ENCODE assay signal across 8 mouse cellular contexts in genomic region chr12:26470042-26470409, GRCm38 (mm10). TPM values are rescaled to one million over a fixed set of nuclear protein-coding genes. Genes with fewer than 3 reads are reported as not detected.
DNase-seq lines count a peak whose midpoint lies in the region; ATAC-seq and TF ChIP-seq lines count a peak whose summit lies in the region.

No protein-coding gene starts in this region.

- ATAC-seq in CD4-positive, CD25-positive, alpha-beta regulatory T cell, adult 4 months, result peak; percentile 27
- ATAC-seq in liver, embryonic 12.5 days, result no peak

- peaks cover 71% of the 10 kb centered on the region for H3K4me1 ChIP-seq in erythroblast, embryonic 14.5 days (ENCODE audit: control insufficient read depth)
- H3K4me1 ChIP-seq in liver, embryonic 12.5 days, result peaks cover 63% of the 10 kb centered on the region

- peaks cover 17% of the 10 kb centered on the region for H3K36me3 ChIP-seq in erythroblast, embryonic 14.5 days (ENCODE audit: control insufficient read depth)
- H3K36me3 ChIP-seq in liver, embryonic 12.5 days, result peaks cover 3% of the 10 kb centered on the region; the same call in 1 of the 2 replicates

- TF ChIP-seq CTCF in gastrocnemius, adult 2 months (IDR thresholded peaks at IDR 0.05), result no peak

- DNase-seq in gastrocnemius, adult 2 months, result no peak
- no peak for DNase-seq in gastrocnemius, postnatal 36 days
- DNase-seq in right cerebral cortex, postnatal 25 days, result no peak
- no peak for DNase-seq in adrenal gland, postnatal 10 days
- no peak for DNase-seq in kidney, adult 18-20 months

- WGBS in liver, embryonic 12.5 days (ENCODE audit: insufficient replicate concordance), result 29% methylated on average over 6 of the region's 6 CpGs

- H3K27me3 ChIP-seq in erythroblast, embryonic 14.5 days (ENCODE audit: control insufficient read depth), result no peaks in the 10 kb centered on the region
- no peaks in the 10 kb centered on the region for H3K27me3 ChIP-seq in liver, embryonic 12.5 days (replicated peaks)

- peak overlapping the region; percentile 77 for H3K9ac ChIP-seq in liver, embryonic 12.5 days

- intact Hi-C loops in gastrocnemius, adult 2 months (cut with DNase I), result no loop called here
- intact Hi-C loops in gastrocnemius, postnatal 36 days (cut with DNase I), result no loop called here

- H3K9me3 ChIP-seq in erythroblast, embryonic 14.5 days (ENCODE audit: control insufficient read depth, low read length), result no peaks in the 10 kb centered on the region
- H3K9me3 ChIP-seq in liver, embryonic 12.5 days (replicated peaks), result no peaks in the 10 kb centered on the region

- peak overlapping the region; percentile 84 for H3K27ac ChIP-seq in gastrocnemius, adult 2 months
- H3K27ac ChIP-seq in liver, embryonic 12.5 days, result peak overlapping the region; percentile 78; the same call in 1 of the 2 replicates

- peak overlapping the region; percentile 83 for H3K4me3 ChIP-seq in gastrocnemius, adult 2 months
- H3K4me3 ChIP-seq in erythroblast, embryonic 14.5 days (replicated peaks), result peak overlapping the region; percentile 87
- H3K4me3 ChIP-seq in liver, embryonic 12.5 days, result peak overlapping the region; percentile 76

- peak overlapping the region; percentile 96 for H3K4me2 ChIP-seq in liver, embryonic 12.5 days

RNA-seq across cellular contexts. Expression of gene Cmpk2, which starts 1.0 kb away (rescaled TPM):
- 1 to 10 TPM in 1 of 2 experiments, under 1 TPM in 1; 0.97 to 1.8 TPM for total RNA-seq in gastrocnemius, adult 2 months (2021)
- total RNA-seq in gastrocnemius, postnatal 36 days (2021), result 1 to 10 TPM; 1.7 to 2.1 TPM
- 1 to 10 TPM; 8.2 to 8.8 TPM for polyA plus RNA-seq in CD4-positive, CD25-positive, alpha-beta regulatory T cell, adult 4 months (2017; shearing (Covaris generic))
- polyA plus RNA-seq in erythroblast, embryonic 14.5 days (2012), result 0.25 TPM in 2 replicates
- polyA plus RNA-seq in liver, embryonic 12.5 days (2016; fragmentation: Nextera tagmentation; extraction: Ambion mirVana), result 9.2 and 10.0 TPM in 2 replicates
- total RNA-seq in adrenal gland, postnatal 10 days (2021), result 10 to 100 TPM; 13.2 to 25.8 TPM

RNA-seq across cellular contexts. Expression of gene Rsad2, which starts 13.8 kb away (rescaled TPM):
- total RNA-seq in gastrocnemius, adult 2 months (2021), result under 1 TPM; 0.46 to 0.53 TPM
- total RNA-seq in gastrocnemius, postnatal 36 days (2021), result 1 to 10 TPM in 1 of 2 experiments, under 1 TPM in 1; 0.48 to 1.7 TPM
- 1 to 10 TPM; 3.9 to 5.8 TPM for polyA plus RNA-seq in CD4-positive, CD25-positive, alpha-beta regulatory T cell, adult 4 months (2017; shearing (Covaris generic))
- polyA plus RNA-seq in erythroblast, embryonic 14.5 days (2012), result 1.2 and 1.7 TPM in 2 replicates
- polyA plus RNA-seq in liver, embryonic 12.5 days (2016; fragmentation: Nextera tagmentation; extraction: Ambion mirVana), result 0.53 and 0.75 TPM in 2 replicates
- 10 to 100 TPM; 13.9 to 15.0 TPM for total RNA-seq in adrenal gland, postnatal 10 days (2021)

RNA-seq across cellular contexts. Expression of gene Rnf144a, which starts 55.0 kb away (rescaled TPM):
- 1 to 10 TPM; 3.3 to 4.6 TPM for total RNA-seq in gastrocnemius, adult 2 months (2021)
- 1 to 10 TPM; 5.2 to 6.6 TPM for total RNA-seq in gastrocnemius, postnatal 36 days (2021)
- 1 to 10 TPM; 4.9 to 6.5 TPM for polyA plus RNA-seq in CD4-positive, CD25-positive, alpha-beta regulatory T cell, adult 4 months (2017; shearing (Covaris generic))
- polyA plus RNA-seq in erythroblast, embryonic 14.5 days (2012), result not detected in 2 replicates
- polyA plus RNA-seq in liver, embryonic 12.5 days (2016; fragmentation: Nextera tagmentation; extraction: Ambion mirVana), result 3.1 and 4.1 TPM in 2 replicates
- 10 to 100 TPM; 32.3 to 48.8 TPM for total RNA-seq in adrenal gland, postnatal 10 days (2021)

Comparison
In these comparisons a context has a peak if more than half of its experiments do, and no peak if none do; other contexts are left out.
1. RNA of gene Cmpk2, which starts 1.0 kb away (total RNA-seq): 13.2 to 25.8 TPM in adrenal gland, postnatal 10 days; 1.7 to 2.1 TPM in gastrocnemius, postnatal 36 days and 0.97 to 1.8 TPM in gastrocnemius, adult 2 months; every median in the first group is over 4 times any median in the second.
2. RNA of gene Rsad2, which starts 13.8 kb away (total RNA-seq): 13.9 to 15.0 TPM in adrenal gland, postnatal 10 days; 0.48 to 1.7 TPM in gastrocnemius, postnatal 36 days and 0.46 to 0.53 TPM in gastrocnemius, adult 2 months; every median in the first group is over 4 times any median in the second.
3. RNA of gene Rnf144a, which starts 55.0 kb away (total RNA-seq): 32.3 to 48.8 TPM in adrenal gland, postnatal 10 days; 5.2 to 6.6 TPM in gastrocnemius, postnatal 36 days and 3.3 to 4.6 TPM in gastrocnemius, adult 2 months; every median in the first group is over 4 times any median in the second.
4. Peak in every context shown above with its lines, with median percentiles within 50 percentile points of each other: H3K4me3 ChIP-seq.